Mouse (Mus musculus): ENCODE results near the gene Slc1a3. TPM values are rescaled to one million over a fixed set of nuclear protein-coding genes. Genes with fewer than 3 reads are reported as not detected.

Slc1a3 gene
- polyA plus RNA-seq, 1 experiment from 2014 or later: 24.5 TPM

DNA sequence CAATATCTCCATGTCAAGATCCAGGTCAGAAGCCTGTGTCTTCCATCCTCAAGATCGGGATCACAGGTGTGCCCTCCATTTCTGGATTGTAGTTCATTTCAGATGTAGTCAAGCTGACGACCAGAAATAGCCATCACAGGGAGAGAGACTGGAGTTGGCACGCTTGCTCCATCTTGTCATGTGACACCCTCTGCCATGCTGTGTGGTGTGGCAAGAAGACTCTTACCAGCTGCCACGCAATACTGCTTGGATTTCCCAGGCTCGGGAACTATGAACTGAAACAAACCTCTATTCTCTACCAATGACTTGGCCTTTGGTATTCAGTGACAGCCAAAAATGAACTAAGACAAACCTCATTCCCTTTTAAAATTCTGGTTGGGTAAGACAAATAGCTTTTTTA is 27.6 kb upstream of the Slc1a3 start:
- no peak for TF ChIP-seq CTCF (IDR thresholded peaks at IDR 0.05; ENCODE audit: low read depth)
- H3K9me3 ChIP-seq (ENCODE audit: low read depth, low read length): no peaks in the 10 kb centered on the region
- H3K9ac ChIP-seq: no peak overlapping the region
- H3K27ac ChIP-seq (ENCODE audit: low read depth): no peak overlapping the region
- no peak for DNase-seq
- 72% methylated on average over 5 of the region's 5 CpGs for WGBS
- no peak overlapping the region for H3K4me2 ChIP-seq
- H3K36me3 ChIP-seq (ENCODE audit: insufficient read depth): no peaks in the 10 kb centered on the region
- no peaks in the 10 kb centered on the region for H3K4me1 ChIP-seq (ENCODE audit: insufficient read depth)
- ATAC-seq (ENCODE audit: insufficient read depth): no peak
- no peak overlapping the region for H3K4me3 ChIP-seq (ENCODE audit: low read depth, low read length)
- no peaks in the 10 kb centered on the region for H3K27me3 ChIP-seq (ENCODE audit: insufficient read depth, low read length)

GRCm38 (mm10) chr15:8734363-8734739 is 23.8 kb upstream of the Slc1a3 start:
- no peak for TF ChIP-seq CTCF (IDR thresholded peaks at IDR 0.05; ENCODE audit: low read depth)
- no peak overlapping the region for H3K4me3 ChIP-seq (ENCODE audit: low read depth, low read length)
- no peaks in the 10 kb centered on the region for H3K9me3 ChIP-seq (ENCODE audit: low read depth, low read length)
- WGBS: 50% methylated on average over 6 of the region's 6 CpGs
- DNase-seq (no peak), ATAC-seq (ENCODE audit: insufficient read depth) (peak; percentile 35; the same call in 1 of the 2 replicates)
- no peak overlapping the region for H3K4me2 ChIP-seq
- no peaks in the 10 kb centered on the region for H3K4me1 ChIP-seq (ENCODE audit: insufficient read depth)
- H3K27ac ChIP-seq (ENCODE audit: low read depth): no peak overlapping the region
- no peaks in the 10 kb centered on the region for H3K36me3 ChIP-seq (ENCODE audit: insufficient read depth)
- H3K27me3 ChIP-seq (ENCODE audit: insufficient read depth, low read length): no peaks in the 10 kb centered on the region
- no peak overlapping the region for H3K9ac ChIP-seq

DNA sequence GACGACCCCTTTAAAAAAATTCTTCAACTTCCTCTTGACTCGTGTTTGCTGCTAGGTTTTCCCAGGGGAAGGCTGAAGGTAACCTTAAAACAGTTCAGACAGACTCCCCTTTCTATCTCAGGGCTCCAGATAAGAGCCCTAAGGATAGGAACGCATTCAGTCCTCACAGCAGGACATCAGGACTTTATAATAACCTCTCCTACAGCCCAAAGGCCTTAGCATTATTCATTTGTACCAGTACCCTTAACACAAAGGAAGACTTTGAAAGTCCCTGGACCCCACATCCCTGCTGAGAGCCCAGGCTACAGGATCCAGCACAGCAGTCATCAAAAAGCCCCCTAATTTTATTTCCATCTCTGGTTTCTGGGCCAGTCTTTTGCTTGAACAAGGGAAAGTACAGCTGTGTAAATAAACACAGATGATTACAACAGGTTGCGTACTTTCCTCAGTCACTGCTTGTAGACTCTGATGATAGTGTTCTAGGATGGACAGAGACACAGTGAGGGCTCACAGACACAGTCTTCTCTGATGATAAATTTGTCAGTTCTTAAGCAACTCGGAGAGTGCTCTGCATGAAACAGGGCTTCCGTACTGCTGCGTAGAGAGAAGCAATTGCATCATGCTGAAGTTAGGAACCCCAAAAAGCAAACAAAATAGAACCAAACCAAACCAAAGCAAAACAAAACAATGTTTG is 23.3 kb upstream of the Slc1a3 start:
- no peak overlapping the region for H3K4me2 ChIP-seq
- H3K27ac ChIP-seq (ENCODE audit: low read depth): no peak overlapping the region
- ATAC-seq (ENCODE audit: insufficient read depth) (no peak; the same call in 1 of the 2 replicates), DNase-seq (peak; percentile 44)
- no peak overlapping the region for H3K4me3 ChIP-seq (ENCODE audit: low read depth, low read length)
- H3K27me3 ChIP-seq (ENCODE audit: insufficient read depth, low read length): no peaks in the 10 kb centered on the region
- WGBS: 16% methylated on average over 7 of the region's 7 CpGs
- no peaks in the 10 kb centered on the region for H3K4me1 ChIP-seq (ENCODE audit: insufficient read depth)
- no peak overlapping the region for H3K9ac ChIP-seq
- no peaks in the 10 kb centered on the region for H3K36me3 ChIP-seq (ENCODE audit: insufficient read depth)
- H3K9me3 ChIP-seq (ENCODE audit: low read depth, low read length): no peaks in the 10 kb centered on the region
- no peak for TF ChIP-seq CTCF (IDR thresholded peaks at IDR 0.05; ENCODE audit: low read depth)

- TF ChIP-seq CTCF (IDR thresholded peaks at IDR 0.05; ENCODE audit: low read depth): no peak
- Histone ChIP-seq H3K4me1 (ENCODE audit: insufficient read depth) (no peaks in the 10 kb centered on the region), H3K9ac (no peak overlapping the region), H3K27me3 (ENCODE audit: insufficient read depth, low read length) (no peaks in the 10 kb centered on the region), H3K9me3 (ENCODE audit: low read depth, low read length) (no peaks in the 10 kb centered on the region), H3K4me3 (ENCODE audit: low read depth, low read length) (no peak overlapping the region), H3K4me2 (no peak overlapping the region), H3K36me3 (ENCODE audit: insufficient read depth) (no peaks in the 10 kb centered on the region), H3K27ac (ENCODE audit: low read depth) (no peak overlapping the region)
- no peak for DNase-seq
- 93% methylated on average over 7 of the region's 7 CpGs for WGBS
- no peak for ATAC-seq (ENCODE audit: insufficient read depth)
Observed at GRCm38 (mm10) chr15:8728861-8729260, 18.3 kb upstream of the Slc1a3 start.

DNA sequence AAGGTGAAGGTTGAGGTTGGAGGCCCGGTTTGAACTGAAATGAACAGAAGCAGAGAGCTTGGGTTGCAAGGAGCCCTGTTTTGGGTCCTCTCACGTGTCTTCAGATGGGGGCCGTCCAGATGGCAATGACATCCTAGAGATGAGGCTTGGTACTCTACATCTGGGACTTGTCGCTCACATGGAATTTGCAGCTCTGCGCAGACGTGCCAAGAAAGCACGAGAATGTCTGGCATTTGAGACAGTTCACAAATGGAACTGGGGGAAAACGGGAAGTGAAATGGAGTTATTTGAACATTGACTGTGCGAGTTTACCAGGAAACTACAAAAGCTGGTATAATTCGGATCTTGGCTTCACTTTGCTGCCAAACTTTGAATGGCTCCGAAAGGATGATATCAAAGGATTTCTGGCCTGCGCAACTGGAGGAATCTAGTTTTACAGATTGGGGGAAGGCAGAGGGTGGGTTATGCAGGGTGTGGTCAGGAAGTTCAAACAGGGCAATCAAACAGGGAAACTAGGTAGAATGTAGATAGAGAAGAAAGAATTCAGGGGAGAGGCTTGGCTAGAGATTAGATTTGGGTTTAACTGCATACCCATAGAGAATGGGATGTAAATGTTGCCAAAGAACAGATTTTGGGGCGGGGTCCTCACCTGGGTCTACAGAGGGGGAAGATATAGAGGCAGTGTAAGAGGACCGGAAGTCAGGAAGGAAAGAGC is 12.0 kb upstream of the Slc1a3 start:
- no peaks in the 10 kb centered on the region for H3K36me3 ChIP-seq (ENCODE audit: insufficient read depth)
- TF ChIP-seq CTCF (IDR thresholded peaks at IDR 0.05; ENCODE audit: low read depth): no peak
- 54% methylated on average over 14 of the region's 14 CpGs for WGBS
- H3K27me3 ChIP-seq (ENCODE audit: insufficient read depth, low read length): no peaks in the 10 kb centered on the region
- H3K4me3 ChIP-seq (ENCODE audit: low read depth, low read length): no peak overlapping the region
- no peak overlapping the region for H3K9ac ChIP-seq
- peak; percentile 72 for DNase-seq
- H3K27ac ChIP-seq (ENCODE audit: low read depth): no peak overlapping the region
- no peaks in the 10 kb centered on the region for H3K9me3 ChIP-seq (ENCODE audit: low read depth, low read length)
- H3K4me1 ChIP-seq (ENCODE audit: insufficient read depth): no peaks in the 10 kb centered on the region
- no peak for ATAC-seq (ENCODE audit: insufficient read depth)
- H3K4me2 ChIP-seq: no peak overlapping the region

- no peaks in the 10 kb centered on the region for H3K9me3 ChIP-seq (ENCODE audit: low read depth, low read length)
- H3K27me3 ChIP-seq (ENCODE audit: insufficient read depth, low read length): no peaks in the 10 kb centered on the region
- no peak overlapping the region for H3K4me2 ChIP-seq
- no peak overlapping the region for H3K9ac ChIP-seq
- H3K4me3 ChIP-seq (ENCODE audit: low read depth, low read length): no peak overlapping the region
- WGBS: 96% methylated on average over 3 of the region's 3 CpGs
- DNase-seq (no peak), ATAC-seq (ENCODE audit: insufficient read depth) (no peak)
- no peak overlapping the region for H3K27ac ChIP-seq (ENCODE audit: low read depth)
- no peaks in the 10 kb centered on the region for H3K36me3 ChIP-seq (ENCODE audit: insufficient read depth)
- no peak for TF ChIP-seq CTCF (IDR thresholded peaks at IDR 0.05; ENCODE audit: low read depth)
- no peaks in the 10 kb centered on the region for H3K4me1 ChIP-seq (ENCODE audit: insufficient read depth)
Observed at GRCm38 (mm10) chr15:8721746-8722145, 11.2 kb upstream of the Slc1a3 start.

DNA sequence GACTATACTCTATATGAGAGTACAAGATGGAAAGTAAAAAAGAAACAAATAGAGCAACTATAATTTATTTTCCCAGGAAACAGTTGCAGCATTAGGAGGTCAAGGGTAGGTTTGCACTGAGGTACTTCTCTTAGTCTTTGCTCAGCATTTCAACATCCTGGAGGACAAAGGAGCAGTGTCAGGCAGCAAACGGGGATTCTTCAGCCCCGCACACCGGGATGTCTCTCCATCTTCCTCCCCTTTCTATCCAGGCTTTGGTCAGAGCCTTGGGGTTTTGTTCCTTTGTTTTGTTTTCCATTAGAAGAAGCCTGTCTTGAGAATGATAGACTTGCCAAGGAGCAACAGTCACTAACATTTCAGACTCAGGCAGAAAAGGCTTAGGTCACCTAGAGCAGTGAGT is 10.4 kb upstream of the Slc1a3 start:
- 55% methylated on average over 3 of the region's 3 CpGs for WGBS
- H3K9me3 ChIP-seq (ENCODE audit: low read depth, low read length): no peaks in the 10 kb centered on the region
- H3K4me1 ChIP-seq (ENCODE audit: insufficient read depth): 0 out of 2 replicates have a peak, but pooled peaks cover 3% of the 10 kb centered on the region
- TF ChIP-seq CTCF (IDR thresholded peaks at IDR 0.05; ENCODE audit: low read depth): no peak
- ATAC-seq (ENCODE audit: insufficient read depth) (no peak), DNase-seq (no peak)
- no peak overlapping the region for H3K4me2 ChIP-seq
- H3K4me3 ChIP-seq (ENCODE audit: low read depth, low read length): no peak overlapping the region
- H3K9ac ChIP-seq: no peak overlapping the region
- H3K36me3 ChIP-seq (ENCODE audit: insufficient read depth): no peaks in the 10 kb centered on the region
- H3K27me3 ChIP-seq (ENCODE audit: insufficient read depth, low read length): no peaks in the 10 kb centered on the region
- no peak overlapping the region for H3K27ac ChIP-seq (ENCODE audit: low read depth)
